Mouse (Mus musculus) mouse trophoblast stem cell (cell line): Measurements from ENCODE around the gene Ccdc36.

Experiments
- in situ Hi-C, 2 experiments: fragments of 300-500 bp; cut with MseI, MboI; formaldehyde crosslinking; loops; 2 replicates in 1 of 2; 3 replicates in 1 of 2; pipeline ENCODE4 v1.15.1; 2025

Gene Ccdc36

GRCm38 (mm10) chr9:108445125-108445524, 16.8 kb upstream of the Ccdc36 start:
- in situ Hi-C loops: no loop called here

GRCm38 (mm10) chr9:108441236-108441919, 13.1 kb upstream of the Ccdc36 start:
- in situ Hi-C loops: no loop called here

GRCm38 (mm10) chr9:108440485-108440884, 12.2 kb upstream of the Ccdc36 start:
- in situ Hi-C loops: no loop called here

- in situ Hi-C loops: no loop called here
Observed at GRCm38 (mm10) chr9:108439176-108439575, 10.9 kb upstream of the Ccdc36 start.

- in situ Hi-C loops: no loop called here
Observed at GRCm38 (mm10) chr9:108436182-108436581, 7.9 kb upstream of the Ccdc36 start, which contains the start of gene BC048562. BC048562 (plus strand) TSS chr9:108436482.

- in situ Hi-C loops: no loop called here
Observed at GRCm38 (mm10) chr9:108431431-108432067, 3.3 kb upstream of the Ccdc36 start.

GRCm38 (mm10) chr9:108412221-108412620, 16.1 kb downstream of the Ccdc36 start:
- in situ Hi-C loops: no loop called here

- in situ Hi-C loops: no loop called here
Observed at GRCm38 (mm10) chr9:108411381-108411942, 16.8 kb downstream of the Ccdc36 start.

GRCm38 (mm10) chr9:108409535-108409934, 18.7 kb downstream of the Ccdc36 start:
- in situ Hi-C loops: no loop called here

GRCm38 (mm10) chr9:108404451-108404850, 23.8 kb downstream of the Ccdc36 start:
- in situ Hi-C loops: no loop called here

GRCm38 (mm10) chr9:108403081-108403480, 25.2 kb downstream of the Ccdc36 start:
- in situ Hi-C loops: no loop called here

GRCm38 (mm10) chr9:108401186-108401960, 26.9 kb downstream of the Ccdc36 start:
- in situ Hi-C loops: no loop called here

GRCm38 (mm10) chr9:108398324-108398723, 30.0 kb downstream of the Ccdc36 start:
- in situ Hi-C loops: no loop called here

- in situ Hi-C loops: no loop called here
Observed at GRCm38 (mm10) chr9:108395427-108395826, 32.9 kb downstream of the Ccdc36 start.

GRCm38 (mm10) chr9:108394191-108394590, 34.1 kb downstream of the Ccdc36 start:
- in situ Hi-C loops: no loop called here

- in situ Hi-C loops: no loop called here
Observed at GRCm38 (mm10) chr9:108392676-108393075, 35.6 kb downstream of the Ccdc36 start, which contains the start of gene 1700102P08Rik. 1700102P08Rik (plus strand) TSS chr9:108392805.

- in situ Hi-C loops: no loop called here
Observed at GRCm38 (mm10) chr9:108389220-108389619, 39.1 kb downstream of the Ccdc36 start.

- in situ Hi-C loops: no loop called here
Observed at GRCm38 (mm10) chr9:108388601-108389000, 39.7 kb downstream of the Ccdc36 start.

GRCm38 (mm10) chr9:108386816-108387215, 41.5 kb downstream of the Ccdc36 start:
- in situ Hi-C loops: no loop called here

GRCm38 (mm10) chr9:108385006-108385405, 43.3 kb downstream of the Ccdc36 start:
- in situ Hi-C loops: no loop called here

- in situ Hi-C loops: no loop called here
Observed at GRCm38 (mm10) chr9:108381382-108381781, 46.9 kb downstream of the Ccdc36 start.

GRCm38 (mm10) chr9:108379294-108379693, 49.0 kb downstream of the Ccdc36 start:
- in situ Hi-C loops: no loop called here
